Mouse (Mus musculus): Measurements from ENCODE around the gene Pou6f2.

Gene Pou6f2

GRCm38 (mm10) chr13:18282361-18282982 is 115.0 kb downstream of the Pou6f2 start:
- in situ Hi-C loops (cut with MboI; ENCODE audit: low pct_unique_long_range_greater_than_20kb in 1 of 2, low sequenced_read_pairs in 2 of 2, unreplicated experiment in 1 of 2), result no loop called here

GRCm38 (mm10) chr13:18281084-18281483 is 116.4 kb downstream of the Pou6f2 start:
- in situ Hi-C loops (cut with MboI; ENCODE audit: low pct_unique_long_range_greater_than_20kb in 1 of 2, low sequenced_read_pairs in 2 of 2, unreplicated experiment in 1 of 2), result no loop called here

GRCm38 (mm10) chr13:18253131-18253530 is 144.4 kb downstream of the Pou6f2 start:
- in situ Hi-C loops (cut with MboI; ENCODE audit: low pct_unique_long_range_greater_than_20kb in 1 of 2, low sequenced_read_pairs in 2 of 2, unreplicated experiment in 1 of 2), result no loop called here

GRCm38 (mm10) chr13:18218566-18219234 is 178.8 kb downstream of the Pou6f2 start:
- in situ Hi-C loops (cut with MboI; ENCODE audit: low pct_unique_long_range_greater_than_20kb in 1 of 2, low sequenced_read_pairs in 2 of 2, unreplicated experiment in 1 of 2), result no loop called here

- in situ Hi-C loops (cut with MboI; ENCODE audit: low pct_unique_long_range_greater_than_20kb in 1 of 2, low sequenced_read_pairs in 2 of 2, unreplicated experiment in 1 of 2), result no loop called here
These were observed 186.2 kb downstream of the Pou6f2 start for GRCm38 (mm10) chr13:18211242-18211641.

- in situ Hi-C loops (cut with MboI; ENCODE audit: low pct_unique_long_range_greater_than_20kb in 1 of 2, low sequenced_read_pairs in 2 of 2, unreplicated experiment in 1 of 2), result no loop called here
These were observed 192.8 kb downstream of the Pou6f2 start for GRCm38 (mm10) chr13:18204476-18205250.

GRCm38 (mm10) chr13:18174003-18174402 is 223.5 kb downstream of the Pou6f2 start:
- in situ Hi-C loops (cut with MboI; ENCODE audit: low pct_unique_long_range_greater_than_20kb in 1 of 2, low sequenced_read_pairs in 2 of 2, unreplicated experiment in 1 of 2), result no loop called here

GRCm38 (mm10) chr13:18173021-18173420 is 224.5 kb downstream of the Pou6f2 start:
- in situ Hi-C loops (cut with MboI; ENCODE audit: low pct_unique_long_range_greater_than_20kb in 1 of 2, low sequenced_read_pairs in 2 of 2, unreplicated experiment in 1 of 2), result no loop called here

GRCm38 (mm10) chr13:18172334-18172733 is 225.2 kb downstream of the Pou6f2 start:
- in situ Hi-C loops (cut with MboI; ENCODE audit: low pct_unique_long_range_greater_than_20kb in 1 of 2, low sequenced_read_pairs in 2 of 2, unreplicated experiment in 1 of 2), result no loop called here

GRCm38 (mm10) chr13:18164182-18164581 is 233.3 kb downstream of the Pou6f2 start:
- in situ Hi-C loops (cut with MboI; ENCODE audit: low pct_unique_long_range_greater_than_20kb in 1 of 2, low sequenced_read_pairs in 2 of 2, unreplicated experiment in 1 of 2), result no loop called here

GRCm38 (mm10) chr13:18160566-18160965 is 236.9 kb downstream of the Pou6f2 start:
- in situ Hi-C loops (cut with MboI; ENCODE audit: low pct_unique_long_range_greater_than_20kb in 1 of 2, low sequenced_read_pairs in 2 of 2, unreplicated experiment in 1 of 2), result no loop called here

GRCm38 (mm10) chr13:18153949-18154582 is 243.4 kb downstream of the Pou6f2 start:
- in situ Hi-C loops (cut with MboI; ENCODE audit: low pct_unique_long_range_greater_than_20kb in 1 of 2, low sequenced_read_pairs in 2 of 2, unreplicated experiment in 1 of 2), result no loop called here

GRCm38 (mm10) chr13:18133646-18134045 is 263.8 kb downstream of the Pou6f2 start:
- in situ Hi-C loops (cut with MboI; ENCODE audit: low pct_unique_long_range_greater_than_20kb in 1 of 2, low sequenced_read_pairs in 2 of 2, unreplicated experiment in 1 of 2), result loop anchor here in 1 of 2 experiments (25.0 kb wide), 1 partner anchor 296 kb away; no protein-coding TSS in a partner anchor

GRCm38 (mm10) chr13:18133193-18133592 is 264.3 kb downstream of the Pou6f2 start:
- in situ Hi-C loops (cut with MboI; ENCODE audit: low pct_unique_long_range_greater_than_20kb in 1 of 2, low sequenced_read_pairs in 2 of 2, unreplicated experiment in 1 of 2), result loop anchor here in 1 of 2 experiments (25.0 kb wide), 1 partner anchor 296 kb away; no protein-coding TSS in a partner anchor

- in situ Hi-C loops (cut with MboI; ENCODE audit: low pct_unique_long_range_greater_than_20kb in 1 of 2, low sequenced_read_pairs in 2 of 2, unreplicated experiment in 1 of 2), result loop anchor here in 1 of 2 experiments (25.0 kb wide), 1 partner anchor 294 kb away; no protein-coding TSS in a partner anchor
These were observed 266.2 kb downstream of the Pou6f2 start for GRCm38 (mm10) chr13:18131324-18131723.

- in situ Hi-C loops (cut with MboI; ENCODE audit: low pct_unique_long_range_greater_than_20kb in 1 of 2, low sequenced_read_pairs in 2 of 2, unreplicated experiment in 1 of 2), result loop anchor here in 1 of 2 experiments (25.0 kb wide), 1 partner anchor 292 kb away; no protein-coding TSS in a partner anchor
These were observed 267.8 kb downstream of the Pou6f2 start for GRCm38 (mm10) chr13:18129697-18130096.

GRCm38 (mm10) chr13:18128826-18129225 is 268.7 kb downstream of the Pou6f2 start:
- in situ Hi-C loops (cut with MboI; ENCODE audit: low pct_unique_long_range_greater_than_20kb in 1 of 2, low sequenced_read_pairs in 2 of 2, unreplicated experiment in 1 of 2), result loop anchor here in 1 of 2 experiments (25.0 kb wide), 1 partner anchor 292 kb away; no protein-coding TSS in a partner anchor

- in situ Hi-C loops (cut with MboI; ENCODE audit: low pct_unique_long_range_greater_than_20kb in 1 of 2, low sequenced_read_pairs in 2 of 2, unreplicated experiment in 1 of 2), result loop anchor here in 1 of 2 experiments (25.0 kb wide), 1 partner anchor 291 kb away; no protein-coding TSS in a partner anchor
These were observed 269.4 kb downstream of the Pou6f2 start for GRCm38 (mm10) chr13:18128053-18128452.
